Mouse (Mus musculus): Measurements from ENCODE around the gene Comt. TPM values are rescaled to one million over a fixed set of nuclear protein-coding genes. Genes with fewer than 3 reads are reported as not detected.
A peak's percentile ranks its signal among the peaks of the same experiment; 100 is the strongest.

Gene Comt
- polyA plus RNA-seq, 2 experiments: 82.4 to 84.5 TPM

DNA sequence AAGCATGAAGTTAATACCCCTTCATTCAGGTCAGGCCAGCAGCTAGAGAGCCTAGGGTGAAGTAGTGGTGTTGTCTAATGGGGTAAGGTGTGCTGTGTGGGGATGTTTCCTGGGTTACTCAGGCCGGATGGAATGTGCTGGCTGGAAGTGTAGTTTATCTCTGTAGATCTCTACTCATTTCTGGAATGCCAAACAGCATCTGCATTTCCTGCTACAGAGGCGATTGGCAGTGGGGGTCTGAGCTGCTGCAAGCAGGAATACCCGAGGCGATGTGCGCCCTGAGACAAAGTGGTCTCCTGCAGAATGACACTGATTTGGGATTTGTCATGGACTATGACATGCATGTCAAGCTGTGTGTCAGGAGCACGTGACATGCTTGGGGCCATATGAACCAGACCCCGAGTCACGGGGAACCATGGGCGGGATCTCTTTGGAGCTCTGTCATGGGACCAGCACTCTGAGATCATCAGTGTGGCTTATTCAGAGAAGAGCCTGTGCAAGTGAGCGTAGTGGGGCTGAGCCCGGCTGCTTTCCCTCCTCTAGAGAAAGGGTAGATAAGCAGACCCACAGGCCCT is 44.8 kb upstream of the Comt start:
- H3K4me2 ChIP-seq (replicated peaks; ENCODE audit: low read depth, low read length, severe bottlenecking): no peak overlapping the region
- no peak overlapping the region for H3K27ac ChIP-seq (replicated peaks; ENCODE audit: low read depth, low read length)
- H3K9ac ChIP-seq (ENCODE audit: low read depth, low read length, severe bottlenecking): no peak overlapping the region
- peaks cover 14% of the 10 kb centered on the region for H3K36me3 ChIP-seq (ENCODE audit: control insufficient read depth, insufficient read depth, low read length)
- H3K27me3 ChIP-seq (ENCODE audit: control insufficient read depth, insufficient read depth, low read length): no peaks in the 10 kb centered on the region
- 62% methylated on average over 11 of the region's 11 CpGs for WGBS
- DNase-seq (ENCODE audit: low spot score) (no peak), ATAC-seq (ENCODE audit: low FRiP score, low read depth) (no peak)
- no peak overlapping the region for H3K4me3 ChIP-seq (replicated peaks; ENCODE audit: low read length)
- H3K4me1 ChIP-seq (ENCODE audit: control insufficient read depth, insufficient read depth, low read length): no peaks in the 10 kb centered on the region
- H3K9me3 ChIP-seq (ENCODE audit: control insufficient read depth, low read length): no peaks in the 10 kb centered on the region
- no peak for TF ChIP-seq POLR2A (IDR thresholded peaks at IDR 0.05; ENCODE audit: borderline replicate concordance, extremely low read depth, insufficient read depth, insufficient read length)

DNA sequence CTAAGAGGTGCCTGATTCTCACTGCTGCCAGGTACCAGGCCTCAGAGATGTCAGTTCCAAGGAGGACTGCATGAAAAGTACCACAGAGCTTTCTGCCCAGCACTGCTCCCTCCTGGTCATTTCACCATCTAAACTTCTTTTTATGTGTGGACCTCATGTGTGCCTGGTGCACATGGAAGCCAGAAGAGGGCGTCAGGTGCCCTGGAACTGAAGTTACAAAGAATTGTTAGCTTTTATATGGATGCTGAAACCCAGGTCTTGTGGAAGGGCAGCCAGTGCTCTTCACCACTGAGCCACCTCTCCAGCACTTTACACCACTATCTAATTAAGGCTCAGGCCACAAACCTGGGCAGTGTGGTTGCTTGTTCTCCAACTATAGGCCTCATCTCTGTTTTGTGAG is 44.2 kb upstream of the Comt start:
- Histone ChIP-seq H3K27me3 (ENCODE audit: control insufficient read depth, insufficient read depth, low read length) (no peaks in the 10 kb centered on the region), H3K27ac (replicated peaks; ENCODE audit: low read depth, low read length) (no peak overlapping the region), H3K36me3 (ENCODE audit: control insufficient read depth, insufficient read depth, low read length) (peaks cover 12% of the 10 kb centered on the region), H3K9ac (ENCODE audit: low read depth, low read length, severe bottlenecking) (no peak overlapping the region), H3K4me2 (replicated peaks; ENCODE audit: low read depth, low read length, severe bottlenecking) (no peak overlapping the region), H3K4me1 (ENCODE audit: control insufficient read depth, insufficient read depth, low read length) (no peaks in the 10 kb centered on the region), H3K9me3 (ENCODE audit: control insufficient read depth, low read length) (no peaks in the 10 kb centered on the region), H3K4me3 (replicated peaks; ENCODE audit: low read length) (no peak overlapping the region)
- ATAC-seq (ENCODE audit: low FRiP score, low read depth) (no peak), DNase-seq (ENCODE audit: low spot score) (no peak)
- WGBS: 33% methylated on average over 1 of the region's 1 CpGs
- no peak for TF ChIP-seq POLR2A (IDR thresholded peaks at IDR 0.05; ENCODE audit: borderline replicate concordance, extremely low read depth, insufficient read depth, insufficient read length)

DNA sequence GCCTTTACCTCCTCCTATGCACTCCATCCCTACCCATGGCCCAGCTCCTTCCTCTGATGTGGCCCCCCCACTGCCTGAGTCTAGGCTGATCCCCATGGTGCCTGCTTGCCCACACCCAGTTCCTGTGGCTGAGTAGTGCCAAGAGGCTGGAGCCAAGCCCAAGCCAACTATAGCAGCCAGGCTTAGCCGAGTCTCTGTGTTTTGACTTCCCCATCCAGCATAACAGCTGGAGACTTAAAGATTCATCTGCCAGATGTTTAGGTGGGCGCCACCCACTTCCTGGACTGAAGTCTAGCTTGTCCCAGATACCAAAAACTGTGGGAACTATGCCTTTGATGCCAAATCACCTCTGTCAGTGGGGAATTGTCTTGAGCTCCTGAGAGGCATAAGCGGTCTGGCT is 37.6 kb upstream of the Comt start:
- no peak overlapping the region for H3K4me2 ChIP-seq (replicated peaks; ENCODE audit: low read depth, low read length, severe bottlenecking)
- H3K27me3 ChIP-seq (ENCODE audit: control insufficient read depth, insufficient read depth, low read length): no peaks in the 10 kb centered on the region
- no peak overlapping the region for H3K27ac ChIP-seq (replicated peaks; ENCODE audit: low read depth, low read length)
- ATAC-seq (ENCODE audit: low FRiP score, low read depth): no peak
- 47% methylated on average over 3 of the region's 3 CpGs for WGBS
- peaks cover 20% of the 10 kb centered on the region for H3K4me1 ChIP-seq (ENCODE audit: control insufficient read depth, insufficient read depth, low read length)
- 0 out of 2 replicates have a peak, but pooled peaks cover 6% of the 10 kb centered on the region for H3K36me3 ChIP-seq (ENCODE audit: control insufficient read depth, insufficient read depth, low read length)
- no peak for TF ChIP-seq POLR2A (IDR thresholded peaks at IDR 0.05; ENCODE audit: borderline replicate concordance, extremely low read depth, insufficient read depth, insufficient read length)
- no peak overlapping the region for H3K9ac ChIP-seq (ENCODE audit: low read depth, low read length, severe bottlenecking)
- DNase-seq (ENCODE audit: low spot score): peak; percentile 45
- H3K4me3 ChIP-seq (replicated peaks; ENCODE audit: low read length): no peak overlapping the region
- no peaks in the 10 kb centered on the region for H3K9me3 ChIP-seq (ENCODE audit: control insufficient read depth, low read length)

DNA sequence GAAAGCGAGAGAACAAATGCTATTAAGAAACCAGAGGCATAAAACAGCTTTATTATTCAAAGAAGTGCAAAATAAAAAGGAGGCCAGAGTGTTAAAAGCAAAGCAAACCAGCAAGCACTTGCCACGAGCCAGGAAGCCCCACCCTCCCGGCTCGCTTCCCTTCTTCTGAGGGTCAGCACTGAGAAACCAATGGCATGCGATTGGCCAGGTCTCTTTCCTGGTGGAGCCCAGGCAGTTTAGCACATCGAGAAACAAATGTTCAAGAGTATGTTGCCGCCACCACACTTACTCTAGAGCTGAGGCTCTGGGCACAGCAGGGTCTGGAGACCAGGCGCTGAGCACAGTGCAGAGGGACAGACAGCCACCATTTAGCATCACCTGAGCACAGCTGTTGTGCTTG is 35.9 kb upstream of the Comt start:
- Histone ChIP-seq H3K4me3 (replicated peaks; ENCODE audit: low read length) (no peak overlapping the region), H3K4me1 (ENCODE audit: control insufficient read depth, insufficient read depth, low read length) (peaks cover 25% of the 10 kb centered on the region), H3K9ac (ENCODE audit: low read depth, low read length, severe bottlenecking) (no peak overlapping the region), H3K4me2 (replicated peaks; ENCODE audit: low read depth, low read length, severe bottlenecking) (no peak overlapping the region), H3K27ac (replicated peaks; ENCODE audit: low read depth, low read length) (no peak overlapping the region), H3K36me3 (ENCODE audit: control insufficient read depth, insufficient read depth, low read length) (0 out of 2 replicates have a peak, but pooled peaks cover 6% of the 10 kb centered on the region), H3K27me3 (ENCODE audit: control insufficient read depth, insufficient read depth, low read length) (no peaks in the 10 kb centered on the region), H3K9me3 (ENCODE audit: control insufficient read depth, low read length) (no peaks in the 10 kb centered on the region)
- ATAC-seq (ENCODE audit: low FRiP score, low read depth) (no peak), DNase-seq (ENCODE audit: low spot score) (no peak)
- 39% methylated on average over 8 of the region's 8 CpGs for WGBS
- TF ChIP-seq POLR2A (IDR thresholded peaks at IDR 0.05; ENCODE audit: borderline replicate concordance, extremely low read depth, insufficient read depth, insufficient read length): no peak

DNA sequence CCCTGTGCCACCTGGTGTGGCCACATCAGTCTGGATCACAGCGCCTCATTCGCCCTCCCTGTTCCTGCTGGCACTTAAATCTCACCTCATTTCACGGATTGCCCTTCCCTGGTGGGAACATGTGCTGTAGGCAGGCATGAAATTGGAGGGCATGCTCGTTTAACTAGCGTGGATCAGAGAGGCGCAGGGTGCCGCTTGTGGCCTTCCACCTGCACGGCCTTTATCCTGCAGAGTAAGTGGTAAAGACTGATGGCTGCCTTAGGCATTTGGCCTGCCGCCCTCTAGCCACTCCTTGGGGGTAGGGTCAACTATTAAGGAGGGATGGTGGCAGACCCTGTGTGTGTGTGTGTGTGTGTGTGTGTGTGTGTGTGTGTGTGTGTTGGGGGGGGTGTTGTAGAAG is 35.4 kb upstream of the Comt start:
- ATAC-seq (ENCODE audit: low FRiP score, low read depth): no peak
- H3K27ac ChIP-seq (replicated peaks; ENCODE audit: low read depth, low read length): no peak overlapping the region
- no peaks in the 10 kb centered on the region for H3K9me3 ChIP-seq (ENCODE audit: control insufficient read depth, low read length)
- no peak for DNase-seq (ENCODE audit: low spot score)
- TF ChIP-seq POLR2A (IDR thresholded peaks at IDR 0.05; ENCODE audit: borderline replicate concordance, extremely low read depth, insufficient read depth, insufficient read length): no peak
- no peak overlapping the region for H3K9ac ChIP-seq (ENCODE audit: low read depth, low read length, severe bottlenecking)
- no peaks in the 10 kb centered on the region for H3K27me3 ChIP-seq (ENCODE audit: control insufficient read depth, insufficient read depth, low read length)
- H3K4me1 ChIP-seq (ENCODE audit: control insufficient read depth, insufficient read depth, low read length): peaks cover 25% of the 10 kb centered on the region
- H3K4me3 ChIP-seq (replicated peaks; ENCODE audit: low read length): no peak overlapping the region
- WGBS: 53% methylated on average over 9 of the region's 9 CpGs
- peaks cover 7% of the 10 kb centered on the region; the same call in 1 of the 2 replicates for H3K36me3 ChIP-seq (ENCODE audit: control insufficient read depth, insufficient read depth, low read length)
- no peak overlapping the region for H3K4me2 ChIP-seq (replicated peaks; ENCODE audit: low read depth, low read length, severe bottlenecking)

Measured in limb, embryonic 14.5 days (tissue).